Mouse (Mus musculus): Measurements from ENCODE around the gene Pah. TPM values are rescaled to one million over a fixed set of nuclear protein-coding genes. Genes with fewer than 3 reads are reported as not detected.

Pah gene
- not detected for total RNA-seq (2023)

GRCm38 (mm10) chr10:87521646-87522045 lies at the start of gene Pah:
Gene Pah (plus strand): TSS chr10:87521795.

GRCm38 (mm10) chr10:87493576-87493975 lies 28.0 kb upstream of the Pah start, which contains the start of gene Ascl1:
Gene Ascl1 (minus strand): TSS chr10:87493660.

Other genes with a start within 250 kb of the Pah start
- not detected for gene Ascl1, start 28.1 kb upstream of the Pah start, total RNA-seq (2023)

All from B cell, adult 67 days (primary cell).